Mouse (Mus musculus): Measurements from ENCODE around the gene Ankrd42.

Ankrd42 gene

GRCm38 (mm10) chr7:92637021-92637625 is at the start of gene Ankrd42:
Ankrd42 (minus strand) TSS chr7:92637142.
- peak; percentile 89 to 93 for DNase-seq

DNA sequence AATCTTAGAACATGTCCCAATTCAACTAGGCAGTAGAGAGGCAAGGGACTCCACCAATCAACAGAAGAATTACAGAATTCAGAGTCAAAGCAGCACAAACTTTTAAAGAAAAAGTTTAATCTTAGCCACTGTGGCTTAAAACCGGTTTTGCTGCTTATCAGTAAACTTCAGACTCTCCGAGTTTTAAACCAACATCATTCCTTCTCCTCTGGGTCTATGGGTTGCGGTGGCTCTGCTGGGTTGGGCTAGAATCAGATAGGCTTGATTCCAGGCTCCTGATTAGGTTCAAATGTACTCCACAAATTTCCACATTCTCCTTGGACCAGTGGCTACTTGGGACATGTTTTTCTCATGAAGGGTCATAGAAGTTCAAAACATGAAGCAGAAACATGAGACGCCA is 40.4 kb upstream of the Ankrd42 start:
- peak in 1 of 2 experiments; percentile 10 for DNase-seq

DNA sequence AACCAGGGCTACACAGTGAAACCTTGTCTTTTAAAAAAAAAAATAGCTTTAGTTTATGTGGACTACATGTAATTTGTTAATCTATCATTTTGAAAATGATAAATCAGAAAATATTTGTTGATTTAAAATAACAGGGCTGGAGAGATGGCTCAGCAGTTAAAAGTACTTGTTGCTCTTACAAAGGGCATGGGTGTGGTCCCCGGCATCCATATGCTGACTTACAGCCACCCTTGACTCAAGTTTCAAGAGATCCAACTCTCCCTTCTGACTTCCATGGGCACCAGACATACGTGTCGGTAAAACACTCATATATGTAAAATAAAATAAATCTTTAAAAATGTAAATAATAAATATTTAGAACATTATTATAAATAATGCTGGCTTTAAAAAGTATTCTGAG is 38.2 kb upstream of the Ankrd42 start:
- DNase-seq, result no peak

GRCm38 (mm10) chr7:92669507-92670471 is 32.8 kb upstream of the Ankrd42 start, which contains the start of gene Pcf11:
Pcf11 (minus strand) TSS chr7:92669934.
- peak; percentile 97 to 99 for DNase-seq

- peak; percentile 38 to 50 for DNase-seq
Measured at GRCm38 (mm10) chr7:92668791-92669506, 32.0 kb upstream of the Ankrd42 start.

- DNase-seq, result no peak
Measured at GRCm38 (mm10) chr7:92666274-92666820, 29.4 kb upstream of the Ankrd42 start.

DNA sequence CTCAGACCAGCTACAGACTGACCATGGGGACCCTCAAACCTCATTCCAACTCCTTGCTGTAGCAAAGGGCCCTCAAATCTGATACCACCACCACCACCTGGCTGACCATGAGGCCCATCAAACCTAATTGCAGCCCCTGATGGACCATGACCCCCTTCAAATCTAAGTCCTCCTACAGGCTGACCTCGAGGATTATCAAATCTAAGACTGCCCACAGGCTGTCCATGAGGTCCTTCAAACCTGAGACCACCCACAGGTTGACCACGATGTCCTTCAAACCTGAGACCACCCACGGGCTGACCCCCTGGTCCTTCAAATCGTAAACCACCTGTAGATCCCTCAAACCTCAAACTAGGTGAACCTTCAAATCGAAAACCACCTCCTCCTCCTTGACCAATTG is 21.1 kb upstream of the Ankrd42 start:
- no peak for DNase-seq

DNA sequence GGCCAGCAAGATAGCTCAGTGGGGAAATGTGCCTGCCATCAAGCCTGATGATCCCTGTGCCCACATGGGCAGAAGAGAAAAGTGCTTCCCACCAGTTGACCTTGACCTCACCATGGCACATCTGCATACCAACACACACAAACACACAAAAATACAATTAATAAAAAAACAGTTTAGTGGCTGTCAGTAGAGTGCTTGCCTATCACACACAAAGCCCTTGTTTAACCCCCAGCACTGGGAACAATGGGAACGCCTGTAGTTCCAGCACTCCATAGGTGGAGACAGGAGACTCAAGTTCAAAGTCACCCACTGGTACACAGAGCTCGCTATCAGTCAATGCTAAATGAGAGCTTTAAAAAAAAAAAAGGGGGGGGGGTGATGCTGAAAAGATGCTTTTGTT is 19.4 kb upstream of the Ankrd42 start:
- DNase-seq, result no peak

DNA sequence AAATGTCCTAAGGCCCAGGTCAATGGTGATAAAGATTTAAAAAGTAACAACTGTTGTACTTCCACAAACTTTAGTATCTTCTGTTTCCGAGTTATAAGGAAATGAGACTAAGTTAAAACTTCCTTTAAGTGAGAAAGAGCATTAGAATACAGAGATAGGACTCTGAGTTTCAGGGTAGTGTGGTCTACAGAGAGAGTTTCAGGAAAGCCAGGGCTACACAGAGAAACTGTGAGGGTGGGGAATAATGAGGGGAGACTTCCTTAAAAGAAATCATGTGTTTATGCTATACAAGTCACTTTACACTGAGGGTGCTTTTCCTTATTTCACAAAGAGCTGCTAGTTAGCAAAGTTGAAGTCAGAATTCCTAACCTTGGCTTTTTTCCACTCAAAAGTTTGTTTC is 16.4 kb upstream of the Ankrd42 start:
- DNase-seq, result no peak

DNA sequence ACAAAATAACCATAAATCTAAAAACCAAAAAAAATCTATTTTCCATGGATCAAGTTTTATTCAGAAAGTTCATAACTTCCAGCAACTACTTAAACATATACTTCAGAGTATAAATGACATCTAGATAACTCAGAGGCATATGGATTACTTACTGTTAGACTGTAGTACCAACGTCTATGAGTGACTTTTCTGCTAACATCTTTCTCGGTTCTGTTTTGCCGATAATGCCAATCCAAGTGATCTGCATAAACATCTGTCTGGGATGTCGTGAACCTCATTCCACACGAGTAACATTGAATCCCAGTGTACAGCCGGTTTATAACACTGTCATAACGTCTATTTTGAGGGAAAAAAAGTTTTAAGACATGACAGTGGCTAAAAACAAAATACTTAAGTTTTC is 10.8 kb upstream of the Ankrd42 start:
- DNase-seq, result no peak

DNA sequence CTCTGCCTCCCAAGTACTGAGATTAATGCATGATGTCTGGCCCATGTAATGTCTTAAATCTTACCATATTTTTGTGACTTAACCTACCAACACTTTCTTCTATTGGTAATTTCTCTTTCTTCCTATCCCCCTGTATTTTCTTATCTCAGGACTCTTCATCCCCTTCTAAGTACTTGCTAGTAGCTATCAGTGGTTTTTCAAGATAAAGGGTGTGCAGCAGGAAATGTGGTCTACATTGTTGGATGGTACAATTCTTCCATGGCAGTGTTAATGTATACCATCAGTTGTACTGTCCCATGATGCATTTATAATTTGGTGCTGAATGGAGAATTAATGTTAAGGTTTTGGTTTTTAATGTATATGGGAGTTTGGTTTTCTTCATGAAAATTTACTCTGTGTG is 5.4 kb upstream of the Ankrd42 start:
- no peak for DNase-seq

GRCm38 (mm10) chr7:92638050-92638449 is 1.1 kb upstream of the Ankrd42 start:
- no peak for DNase-seq

- DNase-seq, result no peak
Measured at GRCm38 (mm10) chr7:92636295-92637011, 489 bp downstream of the Ankrd42 start.

GRCm38 (mm10) chr7:92630167-92630566 is 6.8 kb downstream of the Ankrd42 start:
- peak; percentile 19 to 23 for DNase-seq

DNA sequence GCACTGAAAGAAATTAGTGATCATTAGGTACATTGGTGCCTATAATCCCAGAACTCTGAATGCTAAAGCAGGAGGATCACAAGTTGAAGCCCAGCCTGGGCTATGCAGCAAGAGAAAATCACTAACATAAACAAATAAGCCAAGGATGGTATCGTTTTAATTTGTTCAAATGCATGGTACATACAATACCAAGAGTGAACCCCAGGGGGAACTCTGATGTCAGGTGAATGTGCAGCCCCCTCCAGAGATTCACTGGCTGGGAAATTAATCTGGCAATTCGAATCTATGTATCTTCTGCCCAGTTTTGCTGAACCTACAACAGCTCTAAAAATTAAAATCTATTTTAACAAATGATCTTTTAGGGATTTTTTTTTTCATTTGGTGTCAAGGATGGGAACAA is 12.5 kb downstream of the Ankrd42 start:
- DNase-seq, result no peak

- no peak for DNase-seq
Measured at GRCm38 (mm10) chr7:92610830-92611229, 26.1 kb downstream of the Ankrd42 start.

DNA sequence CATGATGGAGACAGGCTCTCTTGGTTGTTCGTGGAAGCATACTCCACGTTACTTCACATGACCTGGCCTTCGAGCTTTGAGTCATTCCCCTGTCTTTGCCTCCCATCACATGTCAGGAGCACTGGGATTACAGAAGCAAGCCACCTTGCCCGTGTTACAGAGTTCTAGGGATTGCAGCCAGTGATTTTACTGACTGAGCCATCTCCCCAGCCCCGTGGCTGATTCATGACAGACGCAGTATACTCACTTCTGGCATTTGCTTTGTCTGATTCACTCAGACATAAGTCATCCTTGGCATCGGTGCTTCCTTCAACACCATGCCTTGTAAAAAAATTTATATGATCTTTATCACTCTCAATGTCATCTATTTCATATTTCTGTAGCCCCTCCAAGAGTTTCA is 32.0 kb downstream of the Ankrd42 start:
- no peak for DNase-seq

DNA sequence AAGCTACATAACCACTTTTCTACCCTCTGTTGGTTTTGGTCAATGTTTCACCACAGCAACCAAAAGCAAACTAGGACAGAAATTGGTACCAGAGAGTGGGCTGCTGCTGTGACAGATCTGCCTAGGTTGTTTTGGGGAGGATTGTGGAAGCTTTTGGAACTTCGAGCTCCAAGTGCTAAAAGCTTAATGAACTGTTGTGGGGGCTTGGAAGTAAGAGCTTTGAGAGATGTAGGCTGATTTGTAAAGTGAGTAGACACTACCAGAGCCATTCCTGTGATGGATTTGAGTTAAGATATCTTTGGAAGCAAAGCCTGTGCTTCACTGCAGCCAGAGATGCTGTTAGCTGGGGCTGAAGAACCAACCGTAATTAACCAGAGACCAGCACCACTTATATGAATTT is 46.1 kb downstream of the Ankrd42 start:
- no peak for DNase-seq

DNA sequence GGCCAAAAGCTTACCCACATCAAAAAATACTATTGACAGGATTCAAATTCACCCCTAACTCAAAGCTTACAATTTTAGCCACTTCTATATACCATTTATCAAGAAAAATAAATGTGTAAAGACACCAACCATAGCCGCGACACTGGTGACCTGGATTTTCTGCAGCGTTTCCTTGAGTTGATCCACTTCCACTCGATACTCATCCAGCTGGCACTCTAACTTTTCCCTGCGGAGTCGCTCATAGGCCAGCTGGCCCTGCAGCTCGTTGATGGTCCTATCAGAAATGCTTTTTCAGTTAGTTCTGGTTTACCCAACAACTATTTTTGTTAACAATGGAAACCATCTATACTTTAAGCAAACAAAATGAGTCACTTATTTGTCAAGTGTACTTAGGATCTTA is 47.0 kb downstream of the Ankrd42 start:
- DNase-seq, result no peak

- DNase-seq, result no peak
Measured at GRCm38 (mm10) chr7:92583567-92583966, 53.4 kb downstream of the Ankrd42 start.

DNA sequence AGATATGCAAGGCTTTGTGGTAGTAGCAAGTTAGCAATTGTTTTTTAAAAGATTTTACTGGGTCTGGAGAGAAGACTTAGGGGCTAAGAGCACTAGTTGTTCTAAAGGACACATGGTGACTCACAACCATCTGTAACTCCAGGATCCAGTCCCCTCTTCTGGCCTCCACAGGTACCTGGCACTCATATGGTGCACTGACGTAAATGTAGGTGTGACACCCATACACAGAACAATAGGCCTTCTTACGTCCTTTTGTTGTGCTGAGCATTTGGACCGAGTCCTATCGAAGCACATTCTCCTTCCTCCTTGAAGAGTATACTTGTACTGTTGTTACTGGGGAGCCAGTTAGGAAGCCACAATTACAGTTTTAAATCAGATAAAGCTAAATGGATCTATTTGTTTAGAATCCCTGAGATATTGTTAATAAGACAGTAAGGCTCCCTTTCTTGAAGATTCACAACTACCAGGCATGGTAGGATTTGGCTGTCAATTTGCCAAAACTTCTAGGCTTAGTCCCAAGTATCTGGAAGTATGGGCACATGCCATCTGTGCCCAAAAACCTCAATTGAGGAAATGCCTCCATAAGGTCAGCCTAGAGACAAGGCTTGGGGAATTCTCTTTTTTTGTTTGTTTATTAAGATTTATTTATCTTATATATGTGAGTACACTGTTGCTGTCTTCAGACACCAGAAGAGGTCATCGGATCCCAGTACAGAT is 56.3 kb downstream of the Ankrd42 start:
- DNase-seq, result no peak

- DNase-seq, result no peak
Measured at GRCm38 (mm10) chr7:92566775-92567174, 70.2 kb downstream of the Ankrd42 start.
